Mouse (Mus musculus) C2C12 (cell line): Measurements from ENCODE around the gene Ctnnd2.

Source experiments
- MYOD1 ChIP-seq: IDR thresholded peaks from one replicate; pipeline ENCODE4 v1.6.1; 2011; ENCODE audit warnings: low read depth; ENCODE audit not compliant: control insufficient read depth, insufficient read length
- USF1 ChIP-seq: IDR thresholded peaks from one replicate; pipeline ENCODE4 v1.6.1; 2011; ENCODE audit warnings: low read depth, mild to moderate bottlenecking, control low read depth, moderate library complexity

GRCm38 (mm10) chr15:31023766-31024165 lies 851.4 kb downstream of the Ctnnd2 start:
- no peak for TF ChIP-seq MYOD1
- TF ChIP-seq USF1 = no peak
